ENCODE assay signal across 13 mouse cellular contexts in genomic region chr9:104463701-104464100, GRCm38 (mm10).
"Had no signal": no experiment of that assay in that cellular context is flagged by ENCODE, and none has a peak within 500 bp of the region (broad histone marks: within the 10 kb centered on the region; RNA-seq: fewer than 3 reads in every experiment).

No protein-coding gene starts in this region.

- H3K4me3 ChIP-seq: liver, embryonic 13.5 days; liver, embryonic 15.5 days; megakaryocyte, embryonic 14.5 days; midbrain, embryonic 13.5 days; midbrain, embryonic 15.5 days; neural tube, embryonic 12.5 days; stomach, embryonic 15.5 days had no signal

- H3K4me1 ChIP-seq: liver, embryonic 13.5 days; liver, embryonic 15.5 days; megakaryocyte, embryonic 14.5 days; midbrain, embryonic 13.5 days; midbrain, embryonic 15.5 days; neural tube, embryonic 12.5 days; stomach, embryonic 15.5 days had no signal

- DNase-seq: liver; liver, embryonic 13.5 days; liver, postnatal 0 days; right cerebral cortex, postnatal 14 days; thymus, adult 18-20 months; thymus, postnatal 25 days; thymus, postnatal 4 days had no signal
